Mouse (Mus musculus) layer of hippocampus, adult 9-10 months (tissue): Measurements from ENCODE around the gene Cyp20a1.

Experiments used
- DNase-seq: peaks from one replicate; pipeline ENCODE4 v3.0.0; 2022; ENCODE audit warnings: low spot score

Gene Cyp20a1

DNA sequence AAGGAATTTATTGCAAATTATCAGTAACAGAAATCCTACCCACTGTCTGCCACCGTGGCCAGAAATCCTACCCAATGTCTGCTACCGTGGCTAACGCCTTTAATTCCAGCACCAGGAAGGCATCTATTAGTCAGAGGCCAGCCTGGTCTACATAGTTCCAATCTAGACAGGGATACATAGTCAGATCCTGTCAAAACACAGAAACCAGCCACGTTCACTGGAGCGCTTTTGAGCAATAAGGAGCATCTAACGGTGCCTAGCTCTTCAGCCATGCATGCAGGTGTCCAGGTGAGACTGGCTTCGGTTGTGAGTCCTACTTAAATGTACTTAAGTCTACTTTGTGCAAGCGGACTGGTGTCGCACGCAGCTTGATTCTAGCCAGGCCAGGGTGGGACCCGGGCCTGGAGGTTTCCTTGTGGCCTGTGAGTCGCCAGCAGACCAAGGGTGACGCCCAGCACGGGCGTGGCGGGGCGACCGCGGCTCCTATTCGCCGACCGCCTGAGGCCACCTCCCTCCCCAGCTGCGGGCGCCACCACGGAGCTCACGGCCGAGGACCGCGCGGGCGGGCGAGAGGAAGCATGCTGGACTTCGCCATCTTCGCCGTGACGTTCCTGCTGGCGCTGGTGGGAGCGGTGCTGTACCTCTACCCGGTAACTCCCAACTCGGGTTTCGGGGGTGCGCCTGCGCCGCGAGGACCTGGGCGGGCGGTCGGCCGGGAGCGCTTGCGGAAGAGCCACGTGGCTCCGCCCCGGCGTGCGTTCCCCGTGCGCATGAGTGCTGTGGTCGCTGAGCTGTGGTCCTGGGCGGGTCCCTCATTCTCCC is at the start of gene Cyp20a1:
Gene Cyp20a1, plus strand, starts transcription at position 516 of the 822 bp plus-strand sequence.
- DNase-seq, result peak; percentile 71

- no peak for DNase-seq
Measured at GRCm38 (mm10) chr1:60293921-60294320, 49.2 kb upstream of the Cyp20a1 start.

DNA sequence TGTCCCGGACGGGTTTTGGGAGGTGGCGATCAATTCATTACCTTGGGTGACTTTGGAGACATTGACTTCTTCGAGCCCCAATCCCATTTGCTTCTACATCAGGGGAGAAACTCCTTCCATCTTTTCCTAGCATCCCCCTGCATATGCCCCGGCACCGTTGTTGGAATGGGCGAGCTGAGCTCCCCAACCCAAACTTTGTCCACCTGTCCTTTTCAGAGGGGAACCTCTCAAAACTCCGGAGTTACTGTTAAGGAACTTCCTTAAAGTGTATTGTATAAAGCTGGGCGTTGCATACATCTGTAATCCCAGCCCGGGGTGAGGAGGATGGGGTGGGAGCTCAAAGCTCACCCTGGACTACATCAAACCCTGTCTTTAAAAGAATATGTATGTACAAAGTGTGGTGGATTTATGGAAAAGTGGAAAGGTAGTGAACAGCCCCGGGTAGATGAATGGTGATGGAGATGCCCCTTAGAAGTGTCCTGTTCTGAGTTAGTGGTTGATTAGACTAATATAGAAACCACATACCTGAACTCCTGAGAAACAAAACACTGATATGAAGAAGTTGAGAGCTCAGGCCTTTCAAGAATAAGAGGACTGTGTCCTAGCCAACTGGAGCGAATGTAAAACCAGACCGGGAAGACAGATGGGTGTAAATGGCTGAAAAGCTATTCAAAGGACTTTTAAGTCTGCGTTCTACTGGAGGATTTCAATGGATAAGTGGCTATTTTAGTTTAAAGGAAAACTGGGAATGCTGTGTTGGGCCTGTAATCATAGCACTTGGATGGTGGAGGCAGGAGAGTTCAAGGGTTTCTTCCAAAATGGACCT is 720 bp downstream of the Cyp20a1 start:
- DNase-seq, result no peak

GRCm38 (mm10) chr1:60344670-60345069 is 1.5 kb downstream of the Cyp20a1 start:
- DNase-seq, result no peak

GRCm38 (mm10) chr1:60345712-60346111 is 2.6 kb downstream of the Cyp20a1 start:
- no peak for DNase-seq

DNA sequence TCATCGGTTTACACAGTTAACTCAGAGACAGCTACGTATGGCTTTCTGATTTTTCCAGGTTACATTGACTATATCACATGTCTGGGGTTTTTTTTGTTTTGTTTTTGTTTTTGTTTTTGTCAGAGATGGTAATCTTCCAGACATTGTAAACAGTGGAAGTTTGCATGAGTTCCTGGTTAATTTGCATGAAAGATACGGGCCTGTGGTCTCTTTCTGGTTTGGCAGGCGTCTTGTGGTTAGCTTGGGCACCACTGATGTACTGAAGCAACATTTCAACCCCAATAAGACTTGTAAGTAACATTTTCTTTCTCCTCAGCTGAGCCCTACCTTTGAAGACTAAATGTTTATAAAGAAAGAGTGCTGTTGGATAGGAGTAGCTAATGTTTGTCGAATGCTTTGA is 9.7 kb downstream of the Cyp20a1 start:
- DNase-seq, result no peak

GRCm38 (mm10) chr1:60361626-60362025 is 18.5 kb downstream of the Cyp20a1 start:
- no peak for DNase-seq

DNA sequence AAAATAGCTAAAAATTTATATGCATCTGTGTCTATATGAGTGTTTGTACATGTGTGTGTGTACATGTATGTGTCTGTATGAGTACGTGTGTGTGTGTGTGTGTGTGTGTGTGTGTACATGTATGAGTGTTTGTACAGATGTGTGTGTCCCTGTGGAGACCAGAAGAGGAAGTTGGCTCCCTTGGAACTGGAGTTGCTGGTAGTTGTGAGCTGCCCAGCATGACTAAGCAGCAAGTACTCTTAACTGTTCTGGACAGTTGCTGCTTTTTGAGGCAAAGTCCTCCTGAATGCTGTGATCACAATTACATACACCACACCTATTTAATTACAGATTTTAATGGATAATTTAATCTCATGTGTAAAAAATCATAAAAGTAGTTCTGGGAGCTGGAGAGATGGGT is 33.4 kb downstream of the Cyp20a1 start:
- no peak for DNase-seq

GRCm38 (mm10) chr1:60381910-60382309 is 38.8 kb downstream of the Cyp20a1 start:
- no peak for DNase-seq

GRCm38 (mm10) chr1:60404848-60405247 is 61.7 kb downstream of the Cyp20a1 start:
- DNase-seq, result no peak

GRCm38 (mm10) chr1:60408501-60409167 is 65.5 kb downstream of the Cyp20a1 start:
- no peak for DNase-seq

- peak; percentile 55 for DNase-seq
Measured at GRCm38 (mm10) chr1:60409168-60409828, 66.2 kb downstream of the Cyp20a1 start, which contains the start of gene Abi2. Gene Abi2, plus strand, starts transcription at chr1:60409619.

DNA sequence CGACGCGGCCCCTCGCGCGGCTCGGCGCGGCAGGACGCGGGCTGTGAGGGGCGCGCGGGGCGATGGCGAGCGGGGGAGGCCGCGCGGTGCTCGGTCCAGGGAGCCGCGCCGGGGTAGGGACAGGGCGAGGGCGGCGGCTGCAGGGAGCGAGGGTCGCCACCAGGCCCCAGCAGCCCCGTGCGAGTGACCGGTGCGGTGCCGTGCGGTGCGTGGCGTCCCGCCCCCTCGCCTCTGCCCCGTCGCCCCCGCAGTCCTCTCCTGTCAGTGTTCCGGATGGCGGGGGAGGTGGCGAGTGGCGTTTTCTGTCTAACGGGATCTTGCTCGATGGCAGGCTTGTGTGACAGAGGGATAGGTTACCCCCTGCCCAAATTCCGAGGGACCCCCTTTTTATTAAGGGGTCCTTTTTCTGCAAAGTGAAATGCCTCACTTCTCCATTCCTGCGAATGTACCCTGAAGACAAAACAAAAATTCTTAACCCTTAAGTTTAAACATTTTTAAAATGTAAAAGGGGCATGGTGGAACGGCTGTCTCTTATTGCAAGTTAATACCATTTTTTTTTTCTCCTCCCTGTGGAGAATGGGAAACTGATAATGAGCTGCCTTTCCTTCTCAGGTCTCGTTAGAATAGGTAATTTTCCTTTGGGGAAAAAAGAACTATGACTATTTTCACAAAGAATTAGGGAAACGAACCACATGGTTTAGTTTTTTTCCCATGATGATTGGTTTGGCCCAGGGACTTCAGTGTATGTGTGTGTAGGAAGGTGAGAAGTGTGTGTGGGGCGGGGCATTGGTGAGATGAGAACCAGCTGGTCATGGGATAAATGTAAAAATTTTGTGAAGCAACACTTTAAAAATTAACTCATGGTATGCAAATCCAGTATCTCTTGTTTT is 67.0 kb downstream of the Cyp20a1 start:
- DNase-seq, result no peak

GRCm38 (mm10) chr1:60416724-60417123 is 73.6 kb downstream of the Cyp20a1 start:
- DNase-seq, result no peak

DNA sequence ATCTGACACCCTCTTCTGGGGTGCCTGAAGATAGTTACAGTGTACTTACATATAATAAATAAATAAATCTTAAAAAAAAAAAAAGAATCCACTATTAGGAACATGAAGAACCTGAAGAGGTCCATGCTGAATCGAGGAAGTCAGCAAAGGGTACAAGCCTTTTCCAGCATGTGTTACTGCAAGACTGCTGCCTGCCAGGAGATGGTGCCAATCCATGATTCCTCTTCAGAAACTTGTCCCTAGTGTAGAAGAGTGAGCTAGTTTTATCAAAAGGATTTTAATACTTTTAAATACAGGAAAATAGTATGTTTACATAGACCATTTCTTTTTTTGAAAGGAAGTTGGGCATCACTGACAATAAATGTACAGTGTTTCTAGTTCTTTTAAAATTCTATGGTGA is 80.8 kb downstream of the Cyp20a1 start:
- no peak for DNase-seq

GRCm38 (mm10) chr1:60428341-60428740 is 85.2 kb downstream of the Cyp20a1 start:
- no peak for DNase-seq

DNA sequence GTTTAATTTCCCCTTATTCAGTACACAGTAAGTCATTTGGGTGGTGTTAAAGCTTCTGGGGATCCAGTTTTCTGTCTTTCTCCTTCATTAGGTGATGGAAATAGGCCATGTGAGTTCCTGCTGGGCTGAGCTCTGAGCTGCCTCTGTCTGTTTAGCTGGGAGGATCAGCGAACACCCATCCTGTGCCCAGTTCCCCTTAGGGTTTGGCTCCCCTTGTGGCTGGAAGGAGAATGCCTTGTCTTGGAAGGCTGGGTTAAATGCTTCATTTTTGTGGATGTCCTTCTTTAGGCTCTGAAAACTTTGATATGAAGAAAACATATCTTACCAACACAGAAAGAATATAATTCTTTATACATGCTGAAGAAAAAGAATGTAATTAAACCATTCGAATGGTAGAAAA is 85.8 kb downstream of the Cyp20a1 start:
- DNase-seq, result no peak

DNA sequence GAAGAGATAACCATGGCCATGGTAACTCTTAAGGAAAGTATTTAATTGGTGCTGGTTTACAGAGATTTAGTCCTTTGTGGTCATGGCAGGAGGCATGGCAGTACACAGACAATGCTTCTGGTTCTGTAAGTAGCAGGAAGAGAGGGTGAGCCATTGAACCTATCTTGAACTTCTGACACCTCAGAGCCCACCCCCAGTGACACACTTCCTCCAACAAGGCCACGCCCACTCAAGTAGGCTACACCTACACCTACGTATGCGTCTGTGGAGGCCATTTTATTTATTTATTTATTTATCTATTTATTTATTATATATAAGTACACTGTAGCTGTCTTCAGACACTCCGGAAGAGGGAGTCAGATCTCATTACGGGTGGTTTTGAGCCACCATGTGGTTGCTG is 88.4 kb downstream of the Cyp20a1 start:
- DNase-seq, result no peak

- no peak for DNase-seq
Measured at GRCm38 (mm10) chr1:60432497-60432896, 89.4 kb downstream of the Cyp20a1 start.
